8 mouse cellular contexts compared by ENCODE assay signal in the genomic region with DNA sequence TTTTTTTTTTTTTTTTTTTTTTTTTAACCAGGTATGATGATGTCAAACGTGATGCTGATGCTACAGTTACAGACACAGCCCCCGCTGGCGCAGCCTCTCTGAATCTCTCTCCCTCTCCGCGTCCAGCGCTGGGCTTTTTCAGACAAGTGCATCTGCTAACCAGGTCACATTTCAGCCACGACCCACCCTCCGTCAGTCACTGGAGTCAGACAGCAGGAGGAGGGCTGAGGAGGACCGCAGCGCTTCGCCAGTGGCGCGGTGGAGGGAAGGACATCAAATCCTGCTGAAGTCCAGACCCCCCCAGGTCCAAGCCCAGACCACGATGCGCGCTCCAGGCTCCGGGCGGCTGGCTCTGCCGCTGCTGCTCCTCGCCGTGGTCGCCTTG. TPM values are rescaled to one million over a fixed set of nuclear protein-coding genes. Genes with fewer than 3 reads are reported as not detected.
DNase-seq lines count a peak whose midpoint lies in the region; ATAC-seq and TF ChIP-seq lines count a peak whose summit lies in the region.

A gene (plus strand): TSS at position 74 of the 385 bp plus-strand sequence.

- DNase-seq in urinary bladder, adult 2 months (ENCODE audit: low spot score): no peak
- no peak for DNase-seq in urinary bladder, postnatal 36 days (ENCODE audit: low spot score in 2 of 2)
- peak in 1 of 2 experiments; percentile 40 for DNase-seq in heart, adult 18-20 months
- DNase-seq in kidney, postnatal 10 days: peak; percentile 35
- peak; percentile 72 for DNase-seq in retina, embryonic 14.5 days (ENCODE audit: low spot score)
- no peak for DNase-seq in spleen, postnatal 10 days (ENCODE audit: low spot score in 2 of 2)

- H3K36me3 ChIP-seq in liver, embryonic 16.5 days (ENCODE audit: control insufficient read depth, insufficient read depth): no peaks in the 10 kb centered on the region

- peak within 1 kb of the TSS; percentile 64 for H3K4me3 ChIP-seq in cortical plate, adult 2 months (ENCODE audit: insufficient read depth, low read length)
- peak within 1 kb of the TSS; percentile 45 for H3K4me3 ChIP-seq in liver, embryonic 16.5 days (ENCODE audit: low read depth, low read length)

- peaks cover 8% of the 10 kb centered on the region for H3K4me1 ChIP-seq in cortical plate, adult 2 months (ENCODE audit: control insufficient read depth, insufficient read depth, low read length)
- H3K4me1 ChIP-seq in liver, embryonic 16.5 days (ENCODE audit: control insufficient read depth, low read depth, low read length): peaks cover 3% of the 10 kb centered on the region

- peak within 1 kb of the TSS; percentile 60 for H3K4me2 ChIP-seq in liver, embryonic 16.5 days (ENCODE audit: low read depth, low read length)

- TF ChIP-seq POLR2A in cortical plate, adult 2 months (IDR thresholded peaks at IDR 0.05; ENCODE audit: extremely low read depth, insufficient read depth, low read length): peak; percentile 95

- H3K27me3 ChIP-seq in liver, embryonic 16.5 days (ENCODE audit: control insufficient read depth, insufficient read depth, low read depth, low read length): peaks cover 55% of the 10 kb centered on the region

- ATAC-seq in liver, embryonic 16.5 days (ENCODE audit: low read depth): no peak

- 0 out of 2 replicates have a peak within 1 kb of the TSS, but pooled peaks have one; percentile 16 for H3K9ac ChIP-seq in liver, embryonic 16.5 days (ENCODE audit: low read depth, low read length)

- 2% methylated on average over 22 of the region's 22 CpGs for WGBS in liver, embryonic 16.5 days (ENCODE audit: insufficient replicate concordance)

- no peaks in the 10 kb centered on the region for H3K9me3 ChIP-seq in liver, embryonic 16.5 days (replicated peaks; ENCODE audit: control insufficient read depth, low read length)

- peak within 1 kb of the TSS; percentile 78 for H3K27ac ChIP-seq in cortical plate, adult 2 months (ENCODE audit: insufficient read depth, low read length)
- no peak within 1 kb of the TSS for H3K27ac ChIP-seq in liver, embryonic 16.5 days (ENCODE audit: low read length)

- no peak for TF ChIP-seq CTCF in cortical plate, adult 2 months (IDR thresholded peaks at IDR 0.05; ENCODE audit: extremely low read depth, insufficient read depth, low read length)

RNA-seq across cellular contexts. Expression of the gene that starts here (rescaled TPM):
- 14.4 and 20.9 TPM in 2 replicates for polyA plus RNA-seq in urinary bladder, adult 2 months (2012; rRNA removed)
- polyA plus RNA-seq in cortical plate, adult 2 months (2012; rRNA removed): 382 and 387 TPM in 2 replicates
- 10 to 100 TPM; 10.3 to 16.2 TPM for total RNA-seq in heart, adult 18-20 months (2021)
- polyA plus RNA-seq in liver, embryonic 16.5 days (2015; fragmentation: Nextera tagmentation; extraction: Ambion mirVana): 0.02 and 0.14 TPM in 2 replicates

Comparison
In these comparisons a context has a peak if more than half of its experiments do, and no peak if none do; other contexts are left out.
1. RNA of the gene that starts here (polyA plus RNA-seq): 382 to 387 TPM in cortical plate, adult 2 months; 14.4 to 20.9 TPM in urinary bladder, adult 2 months and 0.02 to 0.14 TPM in liver, embryonic 16.5 days; every median in the first group is over 10 times any median in the second.
2. DNase-seq: peak in kidney, postnatal 10 days (single experiment) and retina, embryonic 14.5 days (single experiment); none in urinary bladder, adult 2 months (single experiment), urinary bladder, postnatal 36 days (0 of 2) and spleen, postnatal 10 days (0 of 2).